Mouse (Mus musculus): ENCODE results near the gene Mettl26.
"Not testable (repeated sequence)": the region's sequence is repeated elsewhere in the genome, so short reads cannot be mapped to it uniquely, and the experiment has no call there.

Gene Mettl26

GRCm38 (mm10) chr17:25869498-25869897 is 5.4 kb upstream of the Mettl26 start:
- DNase-seq: no peak

- no peak for DNase-seq
Measured at GRCm38 (mm10) chr17:25869954-25870353, 4.9 kb upstream of the Mettl26 start.

DNA sequence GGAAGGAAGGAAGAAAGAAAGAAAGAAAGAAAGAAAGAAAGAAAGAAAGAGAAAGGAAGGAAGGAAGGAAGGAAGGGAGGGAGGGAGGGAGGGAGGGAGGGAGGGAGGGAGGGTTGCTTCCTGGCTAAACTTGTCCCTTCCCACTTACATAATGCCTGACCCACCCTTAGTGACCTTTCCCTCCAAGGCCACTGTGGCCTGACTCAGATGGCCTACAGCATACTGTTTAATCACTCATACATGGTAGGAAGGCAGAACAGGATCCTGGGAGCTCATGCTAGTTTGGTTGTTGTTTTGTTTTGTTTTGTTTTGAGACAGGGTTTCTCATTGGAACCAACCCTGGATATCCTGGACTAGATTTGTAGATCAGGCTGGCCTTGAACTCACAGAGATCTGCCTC is 3.3 kb upstream of the Mettl26 start:
- not testable (repeated sequence) for DNase-seq

DNA sequence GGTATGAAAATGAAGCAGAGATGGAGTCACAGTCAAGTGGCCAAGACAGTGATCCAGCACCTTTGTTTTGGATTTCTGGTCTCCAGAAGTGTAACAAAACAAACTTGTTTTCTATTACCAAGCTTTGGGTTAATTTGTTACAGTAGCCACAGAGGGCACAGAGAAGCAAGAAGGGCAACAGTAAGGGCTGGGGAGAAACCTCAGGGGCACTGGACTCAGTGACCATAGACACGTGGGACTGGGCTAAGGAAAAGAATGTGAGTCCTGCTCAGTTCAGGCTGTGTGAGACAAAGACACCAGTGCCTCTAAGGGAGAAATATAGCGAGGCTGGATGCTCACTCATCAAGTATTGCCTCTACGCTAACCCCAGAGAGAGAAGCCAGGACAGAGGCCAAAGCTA is 2.2 kb upstream of the Mettl26 start:
- DNase-seq: no peak

DNA sequence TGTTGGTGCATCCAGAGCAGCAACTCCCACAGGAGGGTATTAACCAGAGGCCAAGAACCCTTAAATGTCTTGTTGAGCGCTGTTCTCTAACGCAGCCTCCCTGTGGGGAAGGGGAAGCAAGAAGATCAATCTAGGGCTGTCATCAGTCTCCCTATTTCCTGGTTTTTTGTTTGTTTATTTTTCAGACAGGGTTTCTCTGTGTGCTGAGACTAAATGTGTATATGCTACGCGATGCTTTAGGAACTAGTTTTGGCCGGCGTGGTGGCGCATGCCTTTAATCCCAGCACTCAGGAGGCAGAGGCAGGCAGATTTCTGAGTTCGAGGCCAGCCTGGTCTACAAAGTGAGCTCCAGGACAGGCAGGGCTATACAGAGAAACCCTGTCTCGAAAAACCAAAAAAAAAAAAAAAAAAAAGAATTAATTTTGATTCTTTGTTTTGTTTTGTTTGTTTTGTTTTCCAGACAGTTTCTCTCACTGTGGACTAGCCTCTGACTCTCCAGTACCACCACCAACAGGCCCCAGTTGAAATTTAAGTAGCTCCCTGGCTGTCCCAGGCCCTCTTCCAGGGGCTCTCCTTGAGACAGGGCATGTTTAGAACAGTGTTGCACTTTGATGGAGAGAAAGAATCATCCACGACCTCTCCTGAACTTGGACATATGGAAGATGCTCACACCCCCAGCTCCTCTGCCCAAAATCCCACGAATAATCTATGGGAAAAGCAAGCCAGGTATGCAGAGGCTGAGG is 1.3 kb upstream of the Mettl26 start:
- no peak for DNase-seq

GRCm38 (mm10) chr17:25874148-25874720 is 640 bp upstream of the Mettl26 start:
- DNase-seq: no peak

GRCm38 (mm10) chr17:25875171-25876136 is 580 bp downstream of the Mettl26 start:
- peak; percentile 81 to 86 for DNase-seq

GRCm38 (mm10) chr17:25876347-25876915 is 1.6 kb downstream of the Mettl26 start:
- no peak for DNase-seq

DNA sequence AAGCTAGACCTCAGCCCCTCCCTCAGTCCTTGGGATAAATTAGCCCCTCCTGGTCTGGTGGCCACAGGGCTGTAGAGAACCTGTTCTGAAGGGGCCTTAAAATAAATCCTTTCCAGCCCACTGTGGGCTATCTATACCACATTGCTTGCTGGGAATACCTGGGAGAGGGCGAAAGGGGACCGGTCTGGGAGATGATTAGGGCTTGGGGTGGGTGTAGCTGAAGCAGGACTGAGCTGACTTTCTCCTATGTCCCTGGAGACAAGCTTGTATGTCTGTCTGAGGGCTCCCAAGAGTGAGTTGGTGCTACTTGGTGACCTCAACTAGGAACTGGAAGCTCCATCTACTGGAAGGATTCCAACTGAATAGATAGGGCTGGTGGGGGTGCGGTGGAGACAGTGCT is 2.2 kb downstream of the Mettl26 start:
- DNase-seq: no peak

GRCm38 (mm10) chr17:25877741-25878610 is 3.1 kb downstream of the Mettl26 start:
- no peak for DNase-seq

DNA sequence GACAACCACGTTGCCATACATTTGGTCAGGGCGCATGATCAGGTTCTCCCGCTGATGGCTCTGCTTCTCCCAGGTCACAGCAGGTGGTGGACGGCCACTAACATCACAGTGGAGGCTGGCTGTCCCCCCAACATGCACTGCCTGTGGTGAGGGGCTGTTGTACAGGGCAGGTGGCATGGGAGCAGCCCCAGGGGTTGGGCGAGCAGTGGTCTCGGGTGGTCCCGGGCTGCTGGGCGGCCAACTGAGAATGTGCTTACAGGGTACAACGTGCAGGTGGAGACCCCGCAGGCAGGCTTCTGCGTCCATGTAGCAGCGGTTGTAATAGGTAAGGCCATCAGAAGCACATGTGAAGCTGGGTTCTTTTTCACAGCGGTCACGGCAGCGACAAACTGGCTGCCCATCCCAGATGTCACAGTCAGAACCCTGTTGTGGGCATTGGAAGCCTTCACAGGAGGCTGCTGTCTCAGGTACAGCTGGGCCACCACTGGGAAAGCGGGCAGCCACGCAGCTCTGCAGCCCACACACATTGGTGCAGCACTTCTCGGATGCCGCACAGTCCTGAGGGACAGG is 3.8 kb downstream of the Mettl26 start:
- no peak for DNase-seq

DNA sequence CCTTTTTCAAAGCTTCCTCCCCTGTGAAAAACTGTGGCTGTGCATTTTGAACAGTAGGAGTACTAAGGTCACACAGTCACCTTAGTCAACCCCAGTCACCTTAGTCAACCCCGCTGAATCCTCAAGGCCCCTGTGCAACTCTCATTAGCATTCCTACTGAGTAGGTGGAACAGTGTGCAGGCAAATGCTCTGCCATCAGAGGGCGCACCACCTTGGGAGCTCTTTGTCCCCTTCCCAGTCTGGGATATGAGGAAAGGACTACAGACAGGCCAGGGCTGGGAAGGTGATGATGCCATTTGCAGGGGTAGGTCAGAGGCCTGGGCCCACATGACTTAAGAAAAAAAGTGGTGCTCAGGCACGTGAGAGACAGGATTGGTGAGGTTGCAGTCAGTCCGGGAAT is 4.4 kb downstream of the Mettl26 start:
- peak in 1 of 2 experiments; percentile 25 for DNase-seq

- DNase-seq: no peak
Measured at GRCm38 (mm10) chr17:25879750-25880149, 4.9 kb downstream of the Mettl26 start.

GRCm38 (mm10) chr17:25880196-25880910 is 5.5 kb downstream of the Mettl26 start, which contains the start of gene Wfikkn1:
Wfikkn1 (minus strand) TSS chr17:25880858.
- DNase-seq: no peak

GRCm38 (mm10) chr17:25880913-25881641 is 6.2 kb downstream of the Mettl26 start:
- no peak for DNase-seq

DNA sequence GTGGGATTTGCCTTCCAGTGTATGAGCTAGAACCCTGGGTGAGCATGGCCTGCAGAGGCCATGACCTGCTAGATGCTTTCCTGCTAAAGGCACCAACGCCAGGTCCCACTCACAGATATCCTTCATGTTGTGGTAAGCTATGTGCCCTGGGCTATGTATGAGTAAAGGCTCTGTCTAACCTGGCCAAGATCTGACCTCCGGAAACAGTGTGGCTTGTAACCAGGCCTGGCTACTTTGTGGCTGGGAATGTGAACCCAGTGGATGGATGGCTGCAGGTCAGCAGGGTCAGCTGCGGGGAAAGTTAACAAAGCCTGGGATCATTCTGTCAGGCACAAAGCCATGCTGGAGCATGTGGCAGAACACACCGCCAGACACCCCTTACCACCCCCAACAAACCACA is 6.8 kb downstream of the Mettl26 start:
- no peak for DNase-seq

- no peak for DNase-seq
Measured at GRCm38 (mm10) chr17:25882306-25882705, 7.4 kb downstream of the Mettl26 start.

GRCm38 (mm10) chr17:25883268-25883667 is 8.4 kb downstream of the Mettl26 start:
- no peak for DNase-seq

- DNase-seq: no peak
Measured at GRCm38 (mm10) chr17:25883824-25884223, 8.9 kb downstream of the Mettl26 start.

GRCm38 (mm10) chr17:25885636-25886035 is 10.8 kb downstream of the Mettl26 start:
- DNase-seq: peak in 1 of 2 experiments; percentile 24
